Mouse (Mus musculus): ENCODE results near the gene 1700001O22Rik. TPM values are rescaled to one million over a fixed set of nuclear protein-coding genes. Genes with fewer than 3 reads are reported as not detected.

The 1700001O22Rik gene
- polyA plus RNA-seq, 1 experiment from 2014 or later: 1.6 TPM

DNA sequence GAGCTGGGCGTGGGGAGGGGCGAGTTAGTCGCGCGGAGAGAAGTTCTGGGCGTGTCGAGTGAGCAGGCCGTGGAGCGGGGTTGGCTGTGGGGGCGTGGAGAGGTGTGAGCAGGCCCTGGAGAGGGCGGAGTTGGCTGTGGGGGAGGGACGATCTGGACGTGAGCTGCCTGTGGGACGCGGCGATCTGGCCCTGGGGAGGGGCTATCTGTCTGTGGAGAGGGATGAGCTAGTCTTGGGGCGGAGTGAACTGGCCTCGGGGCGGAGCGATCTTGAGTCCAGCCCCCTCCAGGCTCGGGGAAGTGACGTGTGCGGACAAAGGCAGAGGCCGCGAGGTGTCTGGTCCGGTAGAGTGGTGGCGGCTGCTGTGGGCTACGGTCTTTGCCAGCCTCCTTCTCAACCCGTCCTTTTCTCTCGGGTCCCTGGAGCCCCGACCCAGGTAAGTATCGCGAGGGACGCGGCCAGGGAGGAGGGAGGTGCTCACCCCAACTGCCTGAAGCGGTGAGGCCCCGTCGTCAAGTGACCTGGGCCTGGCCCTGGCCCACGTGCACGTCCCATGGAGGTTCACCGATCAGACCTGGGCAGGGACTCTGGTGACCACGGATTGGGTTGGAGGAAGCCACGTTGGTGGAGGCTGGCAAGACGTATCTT, 4.3 kb upstream of the 1700001O22Rik start, which contains the start of gene Ntmt1:
Gene Ntmt1, plus strand, starts transcription at position 179 of the 648 bp plus-strand sequence.
- Histone ChIP-seq H3K4me3 (ENCODE audit: low read depth, low read length) (peak within 1 kb of the TSS; percentile 80), H3K4me1 (ENCODE audit: control insufficient read depth, insufficient read depth, low read length) (peaks cover 11% of the 10 kb centered on the region; the same call in 1 of the 2 replicates), H3K9me3 (replicated peaks; ENCODE audit: control insufficient read depth, low read length) (no peaks in the 10 kb centered on the region), H3K27ac (ENCODE audit: low read depth, low read length) (peak within 1 kb of the TSS; percentile 86), H3K27me3 (ENCODE audit: control insufficient read depth, insufficient read depth, low read length) (peaks cover 8% of the 10 kb centered on the region), H3K4me2 (peak within 1 kb of the TSS; percentile 95), H3K36me3 (ENCODE audit: control insufficient read depth, insufficient read depth, low read length) (0 out of 2 replicates have a peak, but pooled peaks cover 3% of the 10 kb centered on the region), H3K9ac (ENCODE audit: low read depth, low read length) (peak within 1 kb of the TSS; percentile 93)
- ATAC-seq (replicated peaks; ENCODE audit: insufficient number of reproducible peaks, low FRiP score, low TSS enrichment): peak; percentile 98
- under 1% methylated on average over 41 of the region's 44 CpGs for WGBS (ENCODE audit: insufficient replicate concordance)

DNA sequence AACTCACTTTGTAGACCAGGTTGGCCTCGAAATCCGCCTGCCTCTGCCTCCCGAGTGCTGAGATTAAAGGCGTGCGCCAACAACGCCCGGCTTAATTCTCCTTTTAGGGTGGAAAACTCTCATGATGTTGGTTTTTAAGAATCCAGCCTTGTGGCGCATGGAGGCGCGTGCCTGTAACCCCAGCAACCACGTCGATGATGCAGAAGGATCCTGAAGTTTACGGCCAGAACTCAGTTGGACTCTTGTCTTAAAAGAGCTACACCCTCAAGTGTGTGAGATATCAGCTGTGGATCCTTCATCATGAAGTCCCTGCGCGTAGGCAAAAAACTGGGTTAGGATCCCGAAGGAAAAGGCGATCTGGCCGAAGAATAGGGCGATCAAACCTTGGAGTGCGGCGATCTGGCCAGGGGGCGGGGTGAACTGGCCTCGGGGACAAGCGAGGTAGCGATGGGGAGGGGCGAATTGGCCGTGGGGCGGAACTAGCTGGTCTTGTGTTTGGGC, 3.7 kb upstream of the 1700001O22Rik start:
- H3K36me3 ChIP-seq (ENCODE audit: control insufficient read depth, insufficient read depth, low read length): 0 out of 2 replicates have a peak, but pooled peaks cover 2% of the 10 kb centered on the region
- H3K4me2 ChIP-seq: peak overlapping the region; percentile 95
- H3K4me3 ChIP-seq (ENCODE audit: low read depth, low read length): peak overlapping the region; percentile 80
- peak; percentile 7; the same call in 1 of the 2 replicates for ATAC-seq (replicated peaks; ENCODE audit: insufficient number of reproducible peaks, low FRiP score, low TSS enrichment)
- H3K9ac ChIP-seq (ENCODE audit: low read depth, low read length): peak overlapping the region; percentile 67; the same call in 1 of the 2 replicates
- H3K27me3 ChIP-seq (ENCODE audit: control insufficient read depth, insufficient read depth, low read length): peaks cover 10% of the 10 kb centered on the region
- WGBS (ENCODE audit: insufficient replicate concordance): 7% methylated on average over 28 of the region's 28 CpGs
- peaks cover 11% of the 10 kb centered on the region; the same call in 1 of the 2 replicates for H3K4me1 ChIP-seq (ENCODE audit: control insufficient read depth, insufficient read depth, low read length)
- H3K27ac ChIP-seq (ENCODE audit: low read depth, low read length): peak overlapping the region; percentile 57
- H3K9me3 ChIP-seq (replicated peaks; ENCODE audit: control insufficient read depth, low read length): no peaks in the 10 kb centered on the region

DNA sequence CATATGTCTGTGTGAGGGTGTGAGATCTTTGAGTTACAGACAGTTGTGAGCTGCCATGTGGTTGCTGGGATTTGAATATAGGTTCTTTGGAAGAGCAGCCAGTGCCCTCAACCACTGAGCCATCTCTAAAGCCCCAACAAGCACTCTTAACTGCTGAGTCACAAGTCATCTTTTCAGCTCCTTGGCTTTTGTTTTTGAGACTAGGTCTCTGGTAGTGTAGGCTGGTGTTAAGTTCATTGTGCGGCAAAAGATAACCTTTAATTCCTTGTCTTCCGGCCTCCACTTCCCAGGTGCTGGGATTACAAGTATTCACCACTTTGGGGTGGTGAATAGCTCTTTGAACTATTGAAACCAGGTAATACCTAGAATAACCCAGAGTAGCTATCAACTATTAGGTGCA, 2.5 kb upstream of the 1700001O22Rik start:
- H3K9me3 ChIP-seq (replicated peaks; ENCODE audit: control insufficient read depth, low read length): no peaks in the 10 kb centered on the region
- no peak overlapping the region for H3K4me2 ChIP-seq
- no peak overlapping the region for H3K4me3 ChIP-seq (ENCODE audit: low read depth, low read length)
- WGBS (ENCODE audit: insufficient replicate concordance): 87% methylated on average over 2 of the region's 2 CpGs
- no peaks in the 10 kb centered on the region for H3K36me3 ChIP-seq (ENCODE audit: control insufficient read depth, insufficient read depth, low read length)
- no peak overlapping the region for H3K9ac ChIP-seq (ENCODE audit: low read depth, low read length)
- H3K4me1 ChIP-seq (ENCODE audit: control insufficient read depth, insufficient read depth, low read length): peaks cover 14% of the 10 kb centered on the region
- H3K27me3 ChIP-seq (ENCODE audit: control insufficient read depth, insufficient read depth, low read length): peaks cover 20% of the 10 kb centered on the region
- ATAC-seq (replicated peaks; ENCODE audit: insufficient number of reproducible peaks, low FRiP score, low TSS enrichment): no peak
- no peak overlapping the region for H3K27ac ChIP-seq (ENCODE audit: low read depth, low read length)

DNA sequence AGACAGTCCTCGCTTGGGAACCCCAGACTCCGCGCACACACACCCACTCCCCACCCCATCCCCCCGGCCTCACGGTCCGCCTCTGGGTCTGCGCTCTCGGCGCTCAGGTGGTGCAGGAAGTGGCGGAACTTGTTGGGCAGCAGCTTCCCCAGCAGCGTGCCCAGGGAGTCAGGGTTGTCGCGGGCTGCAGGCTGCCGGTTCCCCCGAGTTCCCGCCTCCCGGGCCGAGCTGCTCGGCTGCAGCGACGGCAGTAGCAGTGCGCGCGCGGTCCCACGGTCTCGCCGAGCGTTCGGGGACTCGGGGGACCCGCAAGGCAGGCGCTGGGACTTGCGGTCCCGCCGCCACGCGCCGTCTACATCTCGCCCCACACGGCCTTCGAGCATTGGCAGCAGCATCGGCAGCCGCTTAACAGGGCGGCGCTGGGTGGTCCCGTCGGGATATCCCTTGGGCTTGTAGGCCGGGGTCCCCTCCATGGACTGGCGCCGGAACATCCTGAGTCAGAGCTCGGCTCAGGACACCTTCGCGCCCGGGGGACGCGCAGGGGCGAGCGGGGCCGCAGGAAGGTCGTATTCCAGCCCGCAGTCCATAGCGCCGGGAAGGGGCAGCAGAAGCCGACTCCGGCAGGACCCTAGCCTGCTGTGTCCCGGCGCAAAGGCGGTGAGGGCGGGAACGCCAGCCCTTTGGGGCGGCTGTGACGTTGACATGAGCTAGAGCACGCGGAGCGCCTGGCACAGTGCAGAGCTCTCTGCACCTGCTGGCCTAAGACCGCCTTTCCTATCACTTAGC, 2.2 kb downstream of the 1700001O22Rik start:
- no peak for ATAC-seq (replicated peaks; ENCODE audit: insufficient number of reproducible peaks, low FRiP score, low TSS enrichment)
- H3K27me3 ChIP-seq (ENCODE audit: control insufficient read depth, insufficient read depth, low read length): peaks cover 51% of the 10 kb centered on the region
- H3K4me1 ChIP-seq (ENCODE audit: control insufficient read depth, insufficient read depth, low read length): peaks cover 14% of the 10 kb centered on the region
- H3K9ac ChIP-seq (ENCODE audit: low read depth, low read length): peak overlapping the region; percentile 69
- H3K27ac ChIP-seq (ENCODE audit: low read depth, low read length): no peak overlapping the region
- H3K4me2 ChIP-seq: peak overlapping the region; percentile 93
- no peaks in the 10 kb centered on the region for H3K9me3 ChIP-seq (replicated peaks; ENCODE audit: control insufficient read depth, low read length)
- peak overlapping the region; percentile 57 for H3K4me3 ChIP-seq (ENCODE audit: low read depth, low read length)
- H3K36me3 ChIP-seq (ENCODE audit: control insufficient read depth, insufficient read depth, low read length): no peaks in the 10 kb centered on the region
- under 1% methylated on average over 73 of the region's 77 CpGs for WGBS (ENCODE audit: insufficient replicate concordance)

DNA sequence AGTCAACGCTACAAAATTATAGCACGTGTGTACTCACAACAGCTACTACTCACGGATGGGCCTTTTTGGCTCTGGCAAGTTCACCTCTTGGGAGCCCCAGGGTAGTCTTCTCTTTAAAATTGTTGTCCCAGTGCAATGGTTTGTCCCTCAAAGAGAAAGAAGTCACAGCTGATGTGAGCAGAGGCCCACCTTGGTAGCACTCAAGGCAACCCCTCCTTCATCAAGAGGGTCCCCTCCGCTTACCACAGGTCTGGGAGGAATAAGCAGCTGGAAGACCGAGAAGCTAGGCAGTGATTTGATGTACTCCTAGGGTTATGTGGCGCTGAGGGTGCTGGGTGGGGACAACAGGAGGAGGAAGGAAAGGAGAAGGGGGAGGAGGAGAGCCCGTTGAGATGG, 2.8 kb downstream of the 1700001O22Rik start:
- Histone ChIP-seq H3K4me1 (ENCODE audit: control insufficient read depth, insufficient read depth, low read length) (peaks cover 18% of the 10 kb centered on the region), H3K9me3 (replicated peaks; ENCODE audit: control insufficient read depth, low read length) (no peaks in the 10 kb centered on the region), H3K27ac (ENCODE audit: low read depth, low read length) (no peak overlapping the region), H3K9ac (ENCODE audit: low read depth, low read length) (no peak overlapping the region), H3K4me2 (peak overlapping the region; percentile 93), H3K4me3 (ENCODE audit: low read depth, low read length) (peak overlapping the region; percentile 57), H3K27me3 (ENCODE audit: control insufficient read depth, insufficient read depth, low read length) (peaks cover 53% of the 10 kb centered on the region), H3K36me3 (ENCODE audit: control insufficient read depth, insufficient read depth, low read length) (no peaks in the 10 kb centered on the region)
- no peak for ATAC-seq (replicated peaks; ENCODE audit: insufficient number of reproducible peaks, low FRiP score, low TSS enrichment)
- WGBS (ENCODE audit: insufficient replicate concordance): 33% methylated on average over 7 of the region's 7 CpGs

DNA sequence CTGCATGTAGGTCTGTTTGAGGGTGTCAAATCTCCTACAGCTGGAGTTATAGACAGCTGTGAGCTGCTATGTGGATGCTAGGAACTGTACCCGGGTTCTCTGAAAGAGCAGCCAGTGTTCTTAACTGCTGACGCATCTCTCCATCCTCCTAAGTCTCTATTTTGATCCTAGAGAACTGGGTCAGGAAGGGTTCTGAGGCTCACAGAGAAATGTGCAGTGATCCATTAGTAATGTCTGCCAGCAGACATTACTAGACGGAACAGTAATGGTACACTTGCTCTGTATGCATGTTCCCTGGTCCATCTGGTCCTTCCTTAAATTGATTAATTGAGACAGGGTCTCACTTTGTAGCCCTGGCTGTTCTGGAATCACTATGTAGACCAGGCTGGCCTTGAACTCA, 4.0 kb downstream of the 1700001O22Rik start:
- Histone ChIP-seq H3K27ac (ENCODE audit: low read depth, low read length) (no peak overlapping the region), H3K4me1 (ENCODE audit: control insufficient read depth, insufficient read depth, low read length) (peaks cover 18% of the 10 kb centered on the region), H3K4me3 (ENCODE audit: low read depth, low read length) (no peak overlapping the region), H3K9ac (ENCODE audit: low read depth, low read length) (no peak overlapping the region), H3K4me2 (no peak overlapping the region), H3K27me3 (ENCODE audit: control insufficient read depth, insufficient read depth, low read length) (peaks cover 53% of the 10 kb centered on the region), H3K9me3 (replicated peaks; ENCODE audit: control insufficient read depth, low read length) (no peaks in the 10 kb centered on the region), H3K36me3 (ENCODE audit: control insufficient read depth, insufficient read depth, low read length) (no peaks in the 10 kb centered on the region)
- no peak for ATAC-seq (replicated peaks; ENCODE audit: insufficient number of reproducible peaks, low FRiP score, low TSS enrichment)
- 71% methylated on average over 3 of the region's 3 CpGs for WGBS (ENCODE audit: insufficient replicate concordance)

DNA sequence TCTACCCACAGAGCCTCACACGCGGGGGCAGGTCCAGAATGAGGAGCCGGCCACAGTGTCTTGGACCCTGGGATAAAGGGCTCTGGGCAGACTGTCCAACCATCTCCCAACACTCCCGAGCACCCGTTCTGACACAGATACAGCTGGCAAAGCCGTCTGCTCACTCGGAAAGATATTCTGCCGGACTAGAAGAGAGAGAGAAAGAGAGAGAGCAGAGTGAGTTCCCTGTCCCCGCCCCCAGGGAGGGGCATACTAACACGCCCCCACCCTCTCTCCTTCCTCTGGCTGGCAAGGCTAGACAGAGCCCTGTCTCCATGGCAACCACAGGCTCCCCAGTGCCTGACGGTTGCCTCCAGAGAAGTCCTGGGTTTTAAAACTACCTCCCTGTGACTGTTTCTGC, 7.1 kb downstream of the 1700001O22Rik start:
- Histone ChIP-seq H3K4me2 (peak overlapping the region; percentile 51), H3K27me3 (ENCODE audit: control insufficient read depth, insufficient read depth, low read length) (peaks cover 36% of the 10 kb centered on the region), H3K9me3 (replicated peaks; ENCODE audit: control insufficient read depth, low read length) (no peaks in the 10 kb centered on the region), H3K36me3 (ENCODE audit: control insufficient read depth, insufficient read depth, low read length) (no peaks in the 10 kb centered on the region), H3K4me1 (ENCODE audit: control insufficient read depth, insufficient read depth, low read length) (peaks cover 22% of the 10 kb centered on the region), H3K27ac (ENCODE audit: low read depth, low read length) (no peak overlapping the region; the same call in 1 of the 2 replicates), H3K4me3 (ENCODE audit: low read depth, low read length) (0 out of 2 replicates have a peak overlapping the region, but pooled peaks have one; percentile 8), H3K9ac (ENCODE audit: low read depth, low read length) (peak overlapping the region; percentile 23; the same call in 1 of the 2 replicates)
- peak; percentile 56; the same call in 1 of the 2 replicates for ATAC-seq (replicated peaks; ENCODE audit: insufficient number of reproducible peaks, low FRiP score, low TSS enrichment)
- WGBS (ENCODE audit: insufficient replicate concordance): 4% methylated on average over 11 of the region's 11 CpGs

DNA sequence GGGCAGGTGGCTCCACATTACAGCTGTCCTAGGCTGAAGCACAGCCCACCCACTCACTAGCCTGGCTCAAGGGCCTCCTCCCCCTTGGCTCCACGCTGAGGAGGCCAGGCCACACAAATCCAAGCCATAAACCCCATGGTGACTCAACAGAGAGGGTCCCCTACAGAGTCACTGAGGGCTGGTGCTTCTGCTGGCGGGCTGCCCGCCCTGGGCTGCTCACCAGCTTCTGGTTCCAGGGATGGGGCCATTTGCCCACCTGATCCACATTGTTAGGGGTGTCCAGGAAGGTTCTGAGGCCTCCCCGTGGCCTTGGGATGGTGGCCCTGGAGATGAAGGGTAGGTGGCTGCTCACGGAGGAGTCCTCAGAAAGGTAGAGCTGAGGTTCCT, 7.6 kb downstream of the 1700001O22Rik start:
- 60% methylated on average over 5 of the region's 5 CpGs for WGBS (ENCODE audit: insufficient replicate concordance)
- Histone ChIP-seq H3K27ac (ENCODE audit: low read depth, low read length) (no peak overlapping the region), H3K9ac (ENCODE audit: low read depth, low read length) (0 out of 2 replicates have a peak overlapping the region, but pooled peaks have one; percentile 22), H3K4me3 (ENCODE audit: low read depth, low read length) (no peak overlapping the region), H3K4me2 (peak overlapping the region; percentile 51), H3K9me3 (replicated peaks; ENCODE audit: control insufficient read depth, low read length) (no peaks in the 10 kb centered on the region), H3K4me1 (ENCODE audit: control insufficient read depth, insufficient read depth, low read length) (peaks cover 17% of the 10 kb centered on the region), H3K27me3 (ENCODE audit: control insufficient read depth, insufficient read depth, low read length) (peaks cover 31% of the 10 kb centered on the region), H3K36me3 (ENCODE audit: control insufficient read depth, insufficient read depth, low read length) (no peaks in the 10 kb centered on the region)
- ATAC-seq (replicated peaks; ENCODE audit: insufficient number of reproducible peaks, low FRiP score, low TSS enrichment): no peak

Data from heart, embryonic 11.5 days (tissue).